Comparison of ENCODE assay signal across 9 mouse cellular contexts in the genomic region with DNA sequence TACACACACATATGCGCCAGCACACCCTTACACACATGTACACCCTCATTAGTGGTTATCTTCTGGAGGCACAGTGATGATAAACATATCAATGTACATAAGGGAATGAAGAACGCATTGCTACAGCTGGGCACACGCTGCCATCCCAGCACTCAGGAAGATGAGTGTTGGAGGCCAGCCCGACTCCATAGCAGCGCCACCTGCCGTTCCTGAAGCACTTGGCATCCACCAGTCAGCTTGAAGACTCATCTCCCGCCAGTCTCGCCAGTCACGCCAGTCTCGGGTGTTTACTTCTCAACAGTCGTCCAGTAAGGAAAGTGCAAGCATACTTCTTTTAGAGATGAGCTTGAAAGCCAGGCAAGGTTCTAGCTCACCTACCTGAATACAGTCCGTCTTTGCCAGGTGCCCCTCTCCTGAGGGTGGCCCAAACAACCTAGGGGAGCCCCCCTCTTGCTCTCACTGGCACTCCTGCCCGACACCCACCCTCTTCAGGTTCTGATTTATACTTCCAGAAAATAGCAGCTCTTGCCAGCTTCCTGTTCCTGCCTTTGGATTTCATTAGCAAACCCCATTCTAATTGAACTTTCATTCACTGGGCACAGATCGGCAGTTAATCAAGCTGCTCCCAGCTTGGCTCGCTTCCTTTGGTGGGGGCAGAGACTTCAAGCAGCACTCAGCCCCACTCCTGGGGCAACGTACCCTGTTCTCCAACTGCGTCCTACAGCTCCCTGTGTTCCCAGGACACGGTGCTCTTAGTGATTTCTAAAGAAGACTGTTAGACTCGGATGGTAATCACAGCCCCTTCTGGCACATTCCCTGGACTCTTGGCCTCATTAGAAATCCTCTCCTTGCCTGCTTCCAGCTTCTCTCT.
DNase-seq lines count a peak whose midpoint lies in the region; ATAC-seq lines count a peak whose summit lies in the region.
"Had no signal": no experiment of that assay in that cellular context is flagged by ENCODE, and none has a peak within 500 bp of the region (broad histone marks: within the 10 kb centered on the region; RNA-seq: fewer than 3 reads in every experiment).

No protein-coding gene starts in this region.

- peak overlapping the region; percentile 24; the same call in 1 of the 2 replicates for H3K4me2 ChIP-seq in hindbrain, embryonic 14.5 days (replicated peaks)
- H3K4me2 ChIP-seq in neural tube, embryonic 13.5 days: peak overlapping the region; percentile 21; the same call in 1 of the 2 replicates

- no peak overlapping the region for H3K9ac ChIP-seq in hindbrain, embryonic 14.5 days
- 0 out of 2 replicates have a peak overlapping the region, but pooled peaks have one; percentile 1 for H3K9ac ChIP-seq in neural tube, embryonic 13.5 days

- peaks cover 9% of the 10 kb centered on the region; the same call in 1 of the 2 replicates for H3K9me3 ChIP-seq in hindbrain, embryonic 14.5 days (ENCODE audit: control insufficient read depth, low read length)
- peaks cover 3% of the 10 kb centered on the region; the same call in 1 of the 2 replicates for H3K9me3 ChIP-seq in neural tube, embryonic 13.5 days
- H3K9me3 ChIP-seq: G1E had no signal

- intact Hi-C loops in heart, postnatal 25 days (cut with DNase I): no loop called here
- intact Hi-C loops in left cerebral cortex, postnatal 10 days (cut with DNase I): loop anchor here (5.0 kb wide), 1 partner anchor 52 kb away; no protein-coding TSS in a partner anchor

- H3K4me1 ChIP-seq in hindbrain, embryonic 14.5 days (replicated peaks; ENCODE audit: control insufficient read depth, insufficient read depth, low read length): peaks cover 10% of the 10 kb centered on the region; the same call in 1 of the 2 replicates
- H3K4me1 ChIP-seq in neural tube, embryonic 13.5 days (replicated peaks): peaks cover 15% of the 10 kb centered on the region

- DNase-seq in heart, adult 18-20 months: peak; percentile 8 to 12
- DNase-seq in heart, postnatal 25 days (ENCODE audit: low spot score): no peak
- DNase-seq in MN1 (ENCODE audit: low spot score): peak; percentile 76
- peak; percentile 59 to 61 for DNase-seq in cerebellum, postnatal 36 days
- peak; percentile 46 for DNase-seq in hindbrain, embryonic 14.5 days (ENCODE audit: low spot score)
- peak; percentile 75 to 76 for DNase-seq in left cerebral cortex, postnatal 10 days (ENCODE audit: extremely low spot score in 1 of 2, low spot score in 2 of 2)

- no peaks in the 10 kb centered on the region for H3K27me3 ChIP-seq in hindbrain, embryonic 14.5 days (ENCODE audit: control insufficient read depth, insufficient read depth, low read length)
- H3K27me3 ChIP-seq in neural tube, embryonic 13.5 days: no peaks in the 10 kb centered on the region

- H3K4me3 ChIP-seq in hindbrain, embryonic 14.5 days (replicated peaks; ENCODE audit: low read length): no peak overlapping the region
- H3K4me3 ChIP-seq in neural tube, embryonic 13.5 days: no peak overlapping the region

- H3K36me3 ChIP-seq in hindbrain, embryonic 14.5 days (replicated peaks; ENCODE audit: control insufficient read depth, insufficient read depth): no peaks in the 10 kb centered on the region
- H3K36me3 ChIP-seq in neural tube, embryonic 13.5 days: no peaks in the 10 kb centered on the region
- H3K36me3 ChIP-seq: G1E had no signal

- H3K27ac ChIP-seq in hindbrain, embryonic 14.5 days: peak overlapping the region; percentile 51; the same call in 1 of the 2 replicates
- H3K27ac ChIP-seq in neural tube, embryonic 13.5 days (replicated peaks): no peak overlapping the region; the same call in 1 of the 2 replicates

- ATAC-seq in hindbrain, embryonic 14.5 days (ENCODE audit: low FRiP score): peak; percentile 87
- ATAC-seq in neural tube, embryonic 13.5 days (ENCODE audit: low read depth): peak; percentile 91
- ATAC-seq in CD4-positive, CD25-positive, alpha-beta regulatory T cell, adult 4 months: no peak

- WGBS in hindbrain, embryonic 14.5 days: 47% methylated on average over 19 of the region's 19 CpGs
- WGBS in neural tube, embryonic 13.5 days: 36% methylated on average over 19 of the region's 19 CpGs
